Mouse (Mus musculus) megakaryocyte, embryonic 14.5 days (primary cell): ENCODE data around the gene Slc16a4. TPM values are rescaled to one million over a fixed set of nuclear protein-coding genes. Genes with fewer than 3 reads are reported as not detected.

Source experiments
- H3K27me3 ChIP-seq: replicated peaks from 2 replicates; pipeline ENCODE3; 2012; ENCODE audit warnings: inconsistent platforms
- H3K36me3 ChIP-seq: replicated peaks from 2 replicates; pipeline ENCODE3; 2012; ENCODE audit warnings: low read length, inconsistent platforms, mixed read lengths
- H3K4me1 ChIP-seq: 2 replicates; pipeline ENCODE4 v1.6.1; 2012; ENCODE audit warnings: inconsistent platforms
- H3K4me3 ChIP-seq: replicated peaks from 2 replicates; pipeline ENCODE3; 2012; ENCODE audit warnings: moderate library complexity, mild to moderate bottlenecking, inconsistent platforms
- H3K9me3 ChIP-seq: 2 replicates; pipeline ENCODE4 v1.6.1; 2012; ENCODE audit warnings: inconsistent platforms
- FLI1 ChIP-seq: IDR thresholded peaks from 2 replicates; pipeline ENCODE4 v1.6.1; 2012; ENCODE audit warnings: low read length, inconsistent platforms, mixed read lengths
- GATA1 ChIP-seq: IDR thresholded peaks from 3 replicates; pipeline ENCODE4 v1.6.1; 2012; ENCODE audit warnings: mixed read lengths, low read length, inconsistent platforms, borderline replicate concordance
- polyA plus RNA-seq: library from polyadenylated mRNA; stranded (reverse); fragments of >175 nt; gene quantifications from 2 replicates; pipeline ENCODE4 v1.2.3, GENCODE M21; 2012; ENCODE audit warnings: low replicate concordance; ENCODE audit not compliant: insufficient read depth

Slc16a4 gene
- polyA plus RNA-seq, 1 experiment: not detected

- Histone ChIP-seq H3K9me3 (no peaks in the 10 kb centered on the region), H3K36me3 (peaks cover 26% of the 10 kb centered on the region), H3K27me3 (no peaks in the 10 kb centered on the region), H3K4me1 (peaks cover 38% of the 10 kb centered on the region), H3K4me3 (peak overlapping the region; percentile 97)
- TF ChIP-seq FLI1 (no peak), GATA1 (no peak)
These were observed 41.3 kb downstream of the Slc16a4 start for GRCm38 (mm10) chr3:107332127-107332959.

- TF ChIP-seq FLI1 (no peak), GATA1 (no peak)
- Histone ChIP-seq H3K27me3 (no peaks in the 10 kb centered on the region), H3K9me3 (no peaks in the 10 kb centered on the region), H3K4me3 (peak overlapping the region; percentile 97), H3K4me1 (peaks cover 35% of the 10 kb centered on the region), H3K36me3 (peaks cover 24% of the 10 kb centered on the region)
These were observed 41.9 kb downstream of the Slc16a4 start for GRCm38 (mm10) chr3:107332960-107333380.

DNA sequence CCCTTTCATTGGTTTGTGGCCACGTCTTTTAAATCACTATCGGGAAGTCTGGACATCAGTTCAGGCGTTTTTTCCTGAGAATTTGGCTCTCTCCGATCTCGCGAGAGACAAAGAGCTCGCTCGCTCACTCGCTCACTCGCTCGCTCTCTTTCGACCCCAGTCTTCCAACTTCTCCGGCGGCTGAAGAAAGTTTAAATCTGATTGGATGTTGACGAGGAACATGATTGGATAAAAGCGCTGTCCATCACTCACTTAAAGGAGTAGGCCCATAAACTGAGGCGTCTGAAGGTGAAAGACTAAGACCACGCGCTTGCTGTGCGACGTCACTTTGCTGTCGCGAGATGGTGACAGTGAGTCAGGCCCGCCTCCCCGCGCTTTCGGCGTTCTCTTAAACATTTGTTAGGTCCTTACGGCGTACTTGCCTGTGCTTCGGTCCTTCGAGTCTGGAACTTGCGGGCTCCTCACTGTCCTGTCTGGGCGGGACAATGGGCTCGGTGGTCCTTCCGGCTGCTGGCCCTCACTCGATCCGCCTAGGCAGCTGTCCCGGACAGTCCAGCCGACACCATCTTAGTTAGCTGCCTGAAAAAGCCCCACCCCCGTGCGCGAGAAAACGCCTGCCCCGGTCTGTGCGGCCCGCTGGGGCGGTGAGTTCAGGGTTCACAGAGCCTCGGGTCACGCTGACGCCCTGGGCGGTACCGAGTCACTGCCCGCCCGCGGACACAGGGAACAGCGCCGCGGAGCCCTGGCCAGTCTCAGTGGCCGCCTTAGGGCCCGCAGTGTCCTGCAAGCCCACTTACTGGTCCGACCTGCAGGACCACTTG is 42.6 kb downstream of the Slc16a4 start, which contains the start of gene Rbm15:
Gene Rbm15 (minus strand): TSS at position 293 of the 821 bp plus-strand sequence.
- Histone ChIP-seq H3K4me3 (peak within 1 kb of the TSS; percentile 97), H3K4me1 (peaks cover 33% of the 10 kb centered on the region), H3K9me3 (no peaks in the 10 kb centered on the region), H3K27me3 (no peaks in the 10 kb centered on the region), H3K36me3 (peaks cover 21% of the 10 kb centered on the region)
- no peak for TF ChIP-seq GATA1

GRCm38 (mm10) chr3:107334202-107334934 is 43.3 kb downstream of the Slc16a4 start:
- Histone ChIP-seq H3K4me3 (peak overlapping the region; percentile 97), H3K4me1 (peaks cover 32% of the 10 kb centered on the region), H3K27me3 (no peaks in the 10 kb centered on the region), H3K36me3 (peaks cover 19% of the 10 kb centered on the region), H3K9me3 (no peaks in the 10 kb centered on the region)
- TF ChIP-seq FLI1: no peak
- TF ChIP-seq GATA1: no peak

GRCm38 (mm10) chr3:107343971-107344370 is 52.9 kb downstream of the Slc16a4 start:
- TF ChIP-seq GATA1 (no peak), FLI1 (no peak)
- H3K9me3 ChIP-seq: no peaks in the 10 kb centered on the region
- no peaks in the 10 kb centered on the region for H3K36me3 ChIP-seq
- H3K4me3 ChIP-seq: no peak overlapping the region
- peaks cover 19% of the 10 kb centered on the region for H3K4me1 ChIP-seq
- peaks cover 1% of the 10 kb centered on the region for H3K27me3 ChIP-seq

DNA sequence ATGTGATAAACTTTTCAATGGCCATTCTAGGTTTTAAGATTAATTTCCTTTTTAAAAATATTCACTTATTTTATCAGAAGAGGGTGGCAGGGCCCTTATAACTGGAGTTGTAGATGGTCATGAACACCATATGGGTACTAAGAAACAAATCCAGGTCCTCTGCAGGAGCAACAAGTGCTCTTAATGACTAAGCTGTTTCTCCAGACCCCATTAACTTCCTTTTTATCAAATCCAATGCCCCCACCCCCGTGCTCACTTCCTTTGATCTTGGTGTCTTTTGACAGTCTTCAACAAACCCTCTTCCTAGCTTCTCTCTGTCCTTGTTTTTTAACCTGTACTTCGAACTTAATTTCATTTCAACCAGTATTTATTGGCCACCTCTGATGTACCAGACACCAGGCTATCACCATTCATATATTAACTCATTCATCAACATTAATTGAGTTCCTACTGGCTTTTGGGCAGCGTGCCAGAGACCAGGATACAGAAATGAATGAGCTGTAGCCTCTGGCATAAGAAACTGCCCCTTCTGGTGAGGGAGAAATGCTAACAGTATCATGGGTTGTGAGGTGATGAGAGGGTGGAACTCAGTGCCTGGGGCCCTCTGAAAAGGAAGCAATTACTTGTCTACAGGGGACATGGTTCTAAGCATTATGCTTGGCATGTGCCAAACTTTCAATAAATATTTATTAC is 54.1 kb downstream of the Slc16a4 start:
- Histone ChIP-seq H3K9me3 (no peaks in the 10 kb centered on the region), H3K4me3 (no peak overlapping the region), H3K27me3 (peaks cover 3% of the 10 kb centered on the region), H3K4me1 (peaks cover 19% of the 10 kb centered on the region), H3K36me3 (no peaks in the 10 kb centered on the region)
- no peak for TF ChIP-seq FLI1
- TF ChIP-seq GATA1: no peak

DNA sequence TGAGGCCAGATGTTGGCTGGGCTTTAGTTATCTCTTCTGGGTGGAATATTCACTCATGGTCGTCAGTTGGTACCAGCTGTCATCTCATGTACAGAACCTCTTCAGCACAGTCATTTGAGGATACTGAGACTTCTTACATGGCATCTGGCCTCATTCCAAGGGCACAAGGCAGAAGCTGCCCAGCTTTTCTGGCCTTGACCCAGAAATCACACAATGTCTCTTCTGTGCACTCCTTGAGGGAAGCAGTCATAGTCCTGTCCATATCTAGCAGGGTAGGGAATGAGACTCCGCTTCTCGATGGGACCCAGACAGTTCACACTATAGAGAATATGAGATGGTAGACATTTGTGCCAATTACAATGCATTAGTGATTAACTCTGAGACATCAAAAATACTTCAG is 58.0 kb downstream of the Slc16a4 start:
- H3K4me1 ChIP-seq: peaks cover 16% of the 10 kb centered on the region
- H3K27me3 ChIP-seq: peaks cover 14% of the 10 kb centered on the region
- H3K4me3 ChIP-seq: no peak overlapping the region
- no peak for TF ChIP-seq GATA1
- no peak for TF ChIP-seq FLI1
- H3K9me3 ChIP-seq: no peaks in the 10 kb centered on the region
- no peaks in the 10 kb centered on the region for H3K36me3 ChIP-seq

GRCm38 (mm10) chr3:107351706-107352105 is 60.7 kb downstream of the Slc16a4 start:
- no peaks in the 10 kb centered on the region for H3K9me3 ChIP-seq
- peaks cover 2% of the 10 kb centered on the region for H3K4me1 ChIP-seq
- H3K4me3 ChIP-seq: no peak overlapping the region
- H3K27me3 ChIP-seq: peaks cover 19% of the 10 kb centered on the region
- TF ChIP-seq GATA1 (no peak), FLI1 (no peak)
- no peaks in the 10 kb centered on the region for H3K36me3 ChIP-seq
